Mouse (Mus musculus) small intestine, adult 2 months (tissue): ENCODE measurements around the gene Gmppb. TPM values are rescaled to one million over a fixed set of nuclear protein-coding genes. Genes with fewer than 3 reads are reported as not detected.

Experiments
- H3K27ac ChIP-seq: fragments of 200-500 bp; 2 replicates; pipeline ENCODE4 v1.5.1; 2012; ENCODE audit warnings: low read depth, low read length, control low read depth, inconsistent platforms; ENCODE audit not compliant: insufficient read depth
- H3K27me3 ChIP-seq: fragments of 200-500 bp; 2 replicates; pipeline ENCODE4 v1.6.1; 2012; ENCODE audit warnings: mild to moderate bottlenecking, moderate library complexity, low read length, inconsistent platforms; ENCODE audit not compliant: control insufficient read depth, insufficient read depth
- H3K36me3 ChIP-seq: fragments of 200-500 bp; 2 replicates; pipeline ENCODE4 v1.6.1; 2012; ENCODE audit warnings: mild to moderate bottlenecking, low read length, control low read depth, inconsistent platforms; ENCODE audit not compliant: control insufficient read depth, insufficient read depth
- H3K4me1 ChIP-seq: fragments of 200-500 bp; 2 replicates; pipeline ENCODE4 v1.6.1; 2012; ENCODE audit warnings: low read length, inconsistent platforms, mixed read lengths; ENCODE audit not compliant: control insufficient read depth, insufficient read depth, insufficient read length
- H3K4me3 ChIP-seq: fragments of 200-500 bp; 2 replicates; pipeline ENCODE4 v1.5.1; 2012; ENCODE audit warnings: low read depth, mild to moderate bottlenecking, control low read depth, inconsistent platforms, low read length, moderate library complexity
- CTCF ChIP-seq: fragments of 200-500 bp; IDR thresholded peaks from 2 replicates; pipeline ENCODE4 v1.5.1; 2012; ENCODE audit warnings: low read depth, mild to moderate bottlenecking, control low read depth, inconsistent platforms, low read length, moderate library complexity, mixed read lengths; ENCODE audit not compliant: insufficient replicate concordance, insufficient read length; ENCODE audit errors: extremely low read depth
- POLR2A ChIP-seq: fragments of 200-500 bp; IDR thresholded peaks from 2 replicates; pipeline ENCODE4 v1.6.1; 2012; ENCODE audit warnings: low read depth, mild to moderate bottlenecking, control low read depth, inconsistent platforms, low read length, moderate library complexity
- WGBS: fragments of 180-500 bp; shearing (Covaris S2); methylation state at CpG from one replicate; pipeline ENCODE4 v1.1.7; 2018; 5-methylcytosine and 5-hydroxymethylcytosine counted together
- polyA plus RNA-seq: library from polyadenylated mRNA; depleted of rRNA; stranded (reverse); fragments of >200 nt; gene quantifications from 2 replicates; pipeline ENCODE4 v1.2.3, GENCODE M21; 2012

Gmppb gene
- polyA plus RNA-seq, 1 experiment: 56.7 TPM

DNA sequence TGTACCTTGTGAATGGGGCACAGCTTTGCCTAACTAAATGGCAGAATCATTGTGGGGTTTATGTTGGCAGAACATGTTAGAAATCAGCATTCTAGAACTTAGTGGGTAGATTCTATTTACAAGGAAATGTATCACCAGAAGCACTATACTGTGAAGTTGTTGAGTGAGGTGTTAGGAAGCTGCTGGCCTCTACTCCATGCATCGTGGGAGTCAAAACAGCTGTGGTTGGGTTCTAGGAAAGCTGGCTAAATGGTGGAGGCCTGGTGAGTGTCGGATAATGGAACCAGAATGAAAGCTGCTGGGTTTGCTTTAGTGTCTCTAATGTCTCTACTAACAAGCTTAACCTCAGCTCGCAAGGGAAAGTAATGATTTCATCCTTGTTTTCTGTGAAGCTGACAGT is 31.9 kb upstream of the Gmppb start:
- H3K27me3 ChIP-seq: no peaks in the 10 kb centered on the region
- no peak overlapping the region for H3K4me3 ChIP-seq
- 78% methylated on average over 3 of the region's 3 CpGs for WGBS
- TF ChIP-seq CTCF (no peak), POLR2A (no peak)
- H3K36me3 ChIP-seq: peaks cover 13% of the 10 kb centered on the region; the same call in 1 of the 2 replicates
- H3K27ac ChIP-seq: no peak overlapping the region
- H3K4me1 ChIP-seq: no peaks in the 10 kb centered on the region

GRCm38 (mm10) chr9:108020741-108021140 is 28.3 kb upstream of the Gmppb start:
- WGBS: 90% methylated on average over 1 of the region's 1 CpGs
- Histone ChIP-seq H3K27me3 (no peaks in the 10 kb centered on the region), H3K36me3 (peaks cover 17% of the 10 kb centered on the region), H3K4me1 (peaks cover 2% of the 10 kb centered on the region; the same call in 1 of the 2 replicates), H3K27ac (no peak overlapping the region), H3K4me3 (no peak overlapping the region)
- TF ChIP-seq CTCF: no peak
- no peak for TF ChIP-seq POLR2A

DNA sequence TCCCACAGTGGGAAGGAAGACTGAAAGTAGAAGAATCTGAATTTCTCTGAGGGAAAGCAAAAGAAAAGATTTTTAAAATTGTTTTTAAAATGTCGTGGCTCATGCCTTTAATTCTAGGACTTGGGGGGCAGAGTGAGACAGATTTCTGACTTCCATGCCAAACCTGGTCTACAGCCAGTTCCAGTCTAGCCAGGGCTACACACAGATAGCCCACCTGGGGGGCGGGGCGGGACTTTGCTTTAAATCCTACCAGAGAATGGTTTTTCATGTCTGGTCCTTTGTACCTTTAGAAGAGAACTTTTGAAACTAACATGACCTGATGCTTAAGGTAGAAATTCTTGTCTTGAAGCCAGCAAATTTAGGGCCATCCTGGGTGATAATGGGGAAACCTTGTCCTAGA is 25.8 kb upstream of the Gmppb start:
- Histone ChIP-seq H3K36me3 (peaks cover 24% of the 10 kb centered on the region), H3K27ac (no peak overlapping the region), H3K4me3 (no peak overlapping the region), H3K27me3 (no peaks in the 10 kb centered on the region), H3K4me1 (peaks cover 2% of the 10 kb centered on the region; the same call in 1 of the 2 replicates)
- TF ChIP-seq CTCF: no peak
- no peak for TF ChIP-seq POLR2A
- 85% methylated on average over 3 of the region's 3 CpGs for WGBS

DNA sequence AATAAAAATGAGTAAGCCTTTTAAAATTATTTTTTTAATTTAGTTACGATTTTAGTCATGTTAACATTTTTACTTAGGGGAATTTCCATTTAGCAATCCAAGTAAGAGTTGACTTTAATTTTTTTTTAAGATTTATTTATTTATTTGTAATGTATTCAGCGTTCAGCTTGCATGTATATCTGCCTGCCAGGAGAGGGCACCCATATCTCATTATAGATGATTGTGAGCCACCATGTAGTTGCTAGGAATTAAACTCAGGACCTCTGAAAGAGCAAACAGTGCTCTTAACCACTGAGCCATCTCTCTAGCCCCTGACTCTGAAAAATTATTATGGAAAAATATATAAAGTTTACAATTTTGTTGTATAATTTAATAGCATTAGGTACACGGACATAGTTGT is 22.5 kb upstream of the Gmppb start:
- 84% methylated on average over 3 of the region's 3 CpGs for WGBS

DNA sequence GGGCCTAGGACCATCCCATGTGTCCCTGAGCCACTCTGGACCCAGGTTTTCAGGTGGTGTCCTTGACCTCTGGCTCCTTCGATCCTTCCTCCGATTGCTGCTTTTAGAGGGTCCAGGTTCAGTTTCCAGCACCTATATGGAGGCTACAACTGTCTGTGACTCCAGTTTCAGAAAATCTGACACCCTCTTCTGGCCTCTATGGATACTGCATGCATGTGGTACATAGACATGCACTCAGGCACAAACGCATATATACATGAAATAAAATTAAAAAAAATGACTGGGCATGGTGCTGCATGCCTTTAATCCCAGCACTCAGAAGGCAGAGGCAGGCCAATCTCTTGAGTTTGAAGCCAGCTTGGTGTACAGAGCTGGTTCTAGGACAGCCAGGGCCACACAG is 21.2 kb upstream of the Gmppb start:
- 96% methylated on average over 3 of the region's 3 CpGs for WGBS
- Histone ChIP-seq H3K4me3 (no peak overlapping the region), H3K27me3 (no peaks in the 10 kb centered on the region), H3K4me1 (peaks cover 2% of the 10 kb centered on the region; the same call in 1 of the 2 replicates), H3K36me3 (peaks cover 46% of the 10 kb centered on the region), H3K27ac (no peak overlapping the region)
- no peak for TF ChIP-seq POLR2A
- TF ChIP-seq CTCF: no peak

More for the DNA sequence above, 22.5 kb upstream of the Gmppb start:
- Histone ChIP-seq H3K4me3 (no peak overlapping the region), H3K27me3 (no peaks in the 10 kb centered on the region), H3K27ac (no peak overlapping the region), H3K4me1 (peaks cover 2% of the 10 kb centered on the region; the same call in 1 of the 2 replicates), H3K36me3 (peaks cover 36% of the 10 kb centered on the region)
- no peak for TF ChIP-seq CTCF
- no peak for TF ChIP-seq POLR2A

- H3K27me3 ChIP-seq: no peaks in the 10 kb centered on the region
- no peak for TF ChIP-seq CTCF
- TF ChIP-seq POLR2A: no peak
- H3K4me3 ChIP-seq: no peak overlapping the region
- WGBS: 88% methylated on average over 5 of the region's 5 CpGs
- no peak overlapping the region for H3K27ac ChIP-seq
- H3K36me3 ChIP-seq: peaks cover 39% of the 10 kb centered on the region
- H3K4me1 ChIP-seq: peaks cover 18% of the 10 kb centered on the region; the same call in 1 of the 2 replicates
These were observed 16.9 kb upstream of the Gmppb start for GRCm38 (mm10) chr9:108032126-108032525.

- 44% methylated on average over 2 of the region's 2 CpGs for WGBS
- Histone ChIP-seq H3K4me3 (no peak overlapping the region), H3K36me3 (peaks cover 32% of the 10 kb centered on the region), H3K4me1 (peaks cover 20% of the 10 kb centered on the region; the same call in 1 of the 2 replicates), H3K27ac (peak overlapping the region; percentile 67), H3K27me3 (no peaks in the 10 kb centered on the region)
- peak; percentile 21; the same call in 1 of the 2 replicates for TF ChIP-seq CTCF
- TF ChIP-seq POLR2A: no peak
These were observed 13.5 kb upstream of the Gmppb start for GRCm38 (mm10) chr9:108035331-108036156.
